Mouse (Mus musculus) stomach, postnatal 0 days (tissue): ENCODE results near the gene Ppp2r5e.

Source experiments
- CTCF ChIP-seq: IDR thresholded peaks from 2 replicates; pipeline ENCODE4 v1.5.1; 2016; ENCODE audit warnings: antibody characterized with exemption, low read depth, mild to moderate bottlenecking, moderate library complexity
- EP300 ChIP-seq: optimal IDR thresholded peaks from 2 replicates; pipeline ENCODE3; 2016; ENCODE audit warnings: antibody characterized with exemption

- TF ChIP-seq CTCF (no peak), EP300 (no peak)
Measured at GRCm38 (mm10) chr12:75545431-75545925, 50.6 kb downstream of the Ppp2r5e start.
